Mouse (Mus musculus) spleen, postnatal 36 days (tissue): ENCODE results near the gene Grin2a.
"Not testable (repeated sequence)": the region's sequence is repeated elsewhere in the genome, so short reads cannot be mapped to it uniquely, and the experiment has no call there.

Experiments
- DNase-seq, 2 experiments: peaks; one replicate each; pipeline ENCODE4 v3.0.0; 2022; ENCODE audit warnings: low spot score in 2 of 2, mixed read lengths in 1 of 2

Gene Grin2a

DNA sequence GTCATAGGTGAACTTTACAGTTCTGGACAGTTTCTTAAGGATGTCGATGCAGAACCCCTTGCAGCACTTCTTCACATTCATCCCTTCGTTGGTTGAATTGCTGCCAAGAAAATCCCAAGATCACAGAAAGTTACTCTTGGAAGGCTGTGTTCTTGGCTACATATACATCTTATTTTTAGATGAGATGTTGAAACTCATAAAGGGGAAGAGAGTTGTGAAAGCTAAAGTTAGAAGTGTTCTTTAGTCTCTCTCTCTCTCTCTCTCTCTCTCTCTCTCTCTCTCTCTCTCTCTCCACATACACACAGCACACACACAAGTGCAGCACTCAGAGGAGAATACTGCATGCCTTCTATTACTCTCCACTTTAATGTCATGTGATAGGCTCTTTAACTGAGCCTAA, 331.9 kb downstream of the Grin2a start:
- no peak for DNase-seq

DNA sequence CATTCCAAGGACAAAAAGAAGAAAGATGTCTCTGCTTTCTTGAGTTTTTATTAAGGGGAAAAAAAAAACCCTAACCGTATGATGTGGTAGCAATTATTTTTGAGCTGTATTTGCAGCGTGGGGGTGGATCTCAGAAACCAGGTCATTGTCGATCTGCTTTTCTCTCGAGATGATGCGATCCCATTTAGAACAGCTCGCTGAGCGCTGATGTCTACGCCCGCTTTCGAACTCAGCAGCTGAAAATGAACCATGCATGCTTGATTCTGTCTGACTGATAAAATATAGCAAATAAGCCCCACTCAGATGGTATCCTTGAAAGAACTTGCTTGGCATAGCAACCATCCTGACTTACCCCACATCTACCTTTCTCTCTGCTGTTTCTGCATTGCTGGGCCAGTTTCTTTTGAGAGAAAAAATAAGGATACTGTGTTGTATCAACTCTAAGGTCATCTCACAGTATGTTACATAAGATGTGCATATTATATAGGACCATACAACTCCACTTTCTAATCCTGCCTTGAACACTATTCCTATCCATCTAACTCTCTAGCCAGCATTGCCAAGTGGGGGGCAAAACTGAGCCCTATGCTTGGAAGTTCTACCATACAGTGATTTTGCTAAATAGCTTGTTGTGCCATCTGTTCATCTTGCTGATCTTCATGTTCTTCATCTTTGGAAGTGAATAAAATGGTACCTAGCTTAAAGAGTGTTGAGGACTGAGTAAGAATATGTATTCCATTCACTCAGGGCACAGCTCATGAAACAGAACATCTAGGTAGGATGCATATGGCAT, 369.5 kb downstream of the Grin2a start:
- DNase-seq, result no peak

- DNase-seq, result no peak
Observed at GRCm38 (mm10) chr16:9624346-9624745, 371.0 kb downstream of the Grin2a start.

GRCm38 (mm10) chr16:9618206-9618605, 377.2 kb downstream of the Grin2a start:
- no peak for DNase-seq

- no peak for DNase-seq
Observed at GRCm38 (mm10) chr16:9617215-9617614, 378.1 kb downstream of the Grin2a start.

GRCm38 (mm10) chr16:9616807-9617206, 378.6 kb downstream of the Grin2a start:
- no peak for DNase-seq

DNA sequence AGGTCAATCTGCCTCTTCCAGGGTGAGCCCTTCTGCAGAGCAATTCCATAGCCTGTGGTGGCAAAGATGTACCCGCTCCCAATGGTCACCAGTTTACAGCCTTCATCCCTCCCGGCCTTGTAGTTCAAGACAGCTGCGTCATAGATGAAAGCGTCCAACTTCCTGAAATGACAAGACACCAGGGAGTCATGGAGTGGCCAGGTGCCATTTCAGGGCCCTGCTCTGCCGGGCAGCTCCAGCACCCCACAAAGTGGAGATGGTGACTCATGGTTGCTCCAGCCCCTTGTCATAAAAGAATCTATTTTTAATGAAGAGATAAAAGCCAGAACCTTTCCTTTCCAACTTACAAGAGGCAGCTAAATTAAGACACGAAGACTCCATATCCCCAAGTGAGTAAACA, 382.8 kb downstream of the Grin2a start:
- not testable (repeated sequence) for DNase-seq

DNA sequence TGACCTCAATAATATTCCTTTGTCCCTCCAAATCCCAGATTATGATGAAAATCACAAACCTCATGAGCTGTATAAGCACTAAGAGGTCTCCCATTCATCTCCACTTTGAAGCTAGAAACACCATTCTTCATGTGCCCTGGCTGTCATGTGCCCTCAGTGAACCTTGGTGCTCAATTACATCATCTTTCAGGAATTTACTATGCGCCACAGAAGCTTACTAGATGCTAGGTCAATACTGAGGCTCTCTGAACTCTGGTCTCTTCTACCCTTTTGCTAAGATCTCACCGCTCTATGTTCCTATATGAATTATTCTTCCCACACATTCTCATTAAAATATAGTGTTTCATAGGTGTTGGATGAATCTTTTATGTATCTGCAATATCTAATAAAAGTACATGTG, 387.9 kb downstream of the Grin2a start:
- DNase-seq, result no peak

- DNase-seq, result no peak
Observed at GRCm38 (mm10) chr16:9603983-9604382, 391.4 kb downstream of the Grin2a start.

DNA sequence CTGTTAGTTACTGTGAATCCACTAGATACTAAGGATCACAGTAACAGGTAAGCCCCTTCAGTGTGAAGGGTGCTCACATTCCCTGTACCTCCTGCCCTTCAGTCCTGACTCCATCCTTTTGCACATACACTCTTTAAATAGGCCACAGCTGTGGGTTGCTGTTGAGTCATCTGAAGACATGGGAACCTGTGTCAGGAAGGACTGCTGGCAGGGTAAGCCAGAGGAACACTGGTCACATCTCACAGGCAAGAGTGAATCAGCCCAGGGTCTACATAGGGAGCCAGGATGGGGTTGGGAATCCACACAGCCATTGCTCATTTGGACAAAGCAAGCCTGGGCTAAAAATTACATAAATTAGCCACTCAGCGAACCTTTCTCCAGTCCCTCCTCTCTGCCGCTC, 392.8 kb downstream of the Grin2a start:
- DNase-seq, result no peak

- DNase-seq, result no peak
Observed at GRCm38 (mm10) chr16:9589176-9589575, 406.2 kb downstream of the Grin2a start.

GRCm38 (mm10) chr16:9588431-9588830, 406.9 kb downstream of the Grin2a start:
- DNase-seq, result no peak

GRCm38 (mm10) chr16:9583981-9584380, 411.4 kb downstream of the Grin2a start:
- no peak for DNase-seq

DNA sequence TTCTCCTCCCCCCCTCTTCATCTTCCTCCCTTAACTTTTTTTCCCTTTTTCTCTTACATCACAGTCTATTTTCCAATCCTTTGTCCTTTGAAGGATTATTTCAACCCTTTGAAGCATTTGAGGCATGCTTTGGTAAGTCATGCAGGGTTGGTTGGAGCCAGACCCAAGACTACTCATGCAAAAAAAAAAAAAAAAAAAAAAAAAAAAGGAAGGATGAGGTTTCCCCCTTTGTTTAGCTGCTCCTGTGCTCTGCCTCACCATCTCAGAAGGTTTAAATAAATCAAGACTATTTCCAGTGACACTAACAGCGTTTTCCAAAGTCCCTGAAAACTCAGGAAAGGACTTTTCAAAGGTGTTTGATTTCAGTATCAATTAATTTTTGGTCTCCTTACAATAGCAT, 423.6 kb downstream of the Grin2a start:
- DNase-seq, result no peak

GRCm38 (mm10) chr16:9567286-9567685, 428.1 kb downstream of the Grin2a start:
- no peak for DNase-seq

GRCm38 (mm10) chr16:9561816-9562215, 433.5 kb downstream of the Grin2a start:
- DNase-seq, result no peak

- DNase-seq, result no peak
Observed at GRCm38 (mm10) chr16:9535196-9535595, 460.2 kb downstream of the Grin2a start.

DNA sequence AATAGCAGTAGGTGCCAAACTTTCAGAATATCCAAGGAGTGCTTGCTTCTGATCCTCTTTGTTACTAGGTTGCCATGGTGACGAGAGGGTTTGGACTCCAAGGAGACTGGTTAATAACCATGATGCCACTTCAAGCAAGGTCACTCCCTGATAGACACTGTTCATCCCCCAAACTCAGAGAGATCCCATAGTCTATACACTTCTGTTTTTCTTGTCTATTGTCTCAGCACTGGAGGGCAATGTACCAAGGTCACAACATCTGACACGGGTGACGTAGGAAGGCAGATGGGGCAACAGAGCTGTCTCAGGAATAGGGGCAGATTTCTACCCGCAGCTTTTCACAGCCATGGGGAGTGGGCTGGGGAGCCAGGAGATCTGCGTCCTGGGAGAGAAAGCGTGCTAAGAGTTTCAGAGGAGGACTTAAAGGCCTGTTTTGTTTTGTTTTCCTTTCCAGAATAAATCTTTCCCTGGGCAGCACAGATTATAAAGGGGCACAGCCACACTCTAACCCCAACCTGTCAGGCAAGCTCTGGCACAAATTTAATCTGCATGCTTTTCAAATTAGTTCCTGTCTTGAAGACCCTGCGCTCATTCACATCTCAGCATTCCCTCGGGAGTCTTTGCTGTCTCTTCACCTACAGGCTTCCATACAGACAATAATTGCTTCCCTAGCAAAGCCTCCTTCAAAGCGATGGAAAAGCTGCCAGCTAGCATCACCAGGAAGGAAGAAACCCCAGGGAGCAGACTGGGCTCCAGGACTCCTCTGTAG, 461.6 kb downstream of the Grin2a start:
- no peak for DNase-seq

DNA sequence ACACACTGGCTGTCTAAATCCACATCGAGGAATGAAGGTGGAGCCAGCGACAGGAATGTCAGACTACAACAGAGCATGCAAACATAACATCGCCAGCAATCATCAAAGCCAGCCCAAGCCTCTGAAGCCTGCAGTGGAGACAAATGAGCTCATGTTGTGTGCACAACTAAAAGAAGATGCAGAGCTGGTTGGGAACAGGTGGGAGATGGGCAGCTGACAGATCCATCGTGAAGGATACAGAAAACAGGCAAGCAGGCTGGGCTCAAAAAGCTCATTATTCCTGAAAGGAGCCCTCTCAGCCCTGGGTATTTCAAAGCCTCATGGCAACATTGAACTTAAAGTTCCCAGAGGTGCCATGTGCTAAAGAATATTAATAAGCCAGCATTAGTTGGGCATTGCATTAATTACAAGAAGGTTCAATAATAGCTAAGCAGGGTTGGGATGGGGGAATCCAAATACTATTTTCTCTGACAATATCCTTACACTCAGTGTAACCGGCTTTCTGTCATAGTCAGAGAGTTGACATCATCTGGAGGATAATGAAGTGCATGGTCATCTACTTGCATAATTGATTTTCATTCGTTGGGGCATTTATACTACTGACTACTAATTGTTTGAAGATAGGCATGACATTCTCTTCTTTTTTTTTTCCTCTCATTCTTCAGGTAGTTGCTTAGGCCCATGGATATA, 462.4 kb downstream of the Grin2a start:
- no peak for DNase-seq

DNA sequence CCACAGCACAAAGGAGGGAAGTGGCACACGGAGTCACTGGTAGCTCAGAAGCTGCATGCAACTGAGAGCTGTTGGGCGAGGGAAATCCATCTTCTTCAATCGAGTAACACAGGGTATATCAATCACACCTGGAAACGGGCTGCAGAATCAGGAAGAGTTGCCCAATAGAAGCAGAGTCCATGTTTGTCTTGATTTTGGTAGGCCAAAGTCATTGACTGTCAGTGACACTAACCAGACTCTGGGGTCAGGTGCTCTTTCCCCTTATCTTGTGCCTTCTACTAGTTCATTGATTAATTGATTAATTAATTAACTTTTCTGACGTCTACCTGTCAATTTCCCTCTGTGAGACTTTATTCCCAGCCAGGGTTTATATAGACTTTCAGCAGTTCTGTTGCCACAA, 468.1 kb downstream of the Grin2a start:
- no peak for DNase-seq

DNA sequence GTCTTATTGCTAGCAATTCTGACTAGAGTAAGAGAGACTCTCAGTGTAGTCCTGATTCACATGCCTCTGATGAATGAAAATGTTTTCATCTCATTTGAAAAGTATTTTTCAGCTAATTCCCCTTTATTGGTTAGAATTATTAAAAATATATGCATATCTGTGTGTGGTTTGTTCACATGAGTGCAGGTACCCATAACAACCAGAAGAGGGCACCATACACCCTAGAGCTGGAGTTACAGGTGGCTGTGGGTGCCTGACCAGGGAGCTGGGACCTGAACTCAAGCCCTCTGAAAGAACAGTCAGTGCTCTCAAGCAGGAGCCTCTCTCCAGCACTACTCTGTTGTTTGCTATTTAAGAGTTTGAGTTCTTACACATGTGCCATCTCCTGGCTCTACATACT, 472.0 kb downstream of the Grin2a start:
- DNase-seq, result no peak
